Mouse (Mus musculus) v-Abl transformed pro-B cells (cell line): ENCODE results near the gene Phlpp2.
"Not testable (repeated sequence)": the region's sequence is repeated elsewhere in the genome, so short reads cannot be mapped to it uniquely, and the experiment has no call there.

ENCODE experiments used
- in situ Hi-C, 2 experiments: fragments of 400-800 bp; cut with MboI; formaldehyde crosslinking; loops; one replicate each; pipeline ENCODE4 v1.15.1; 2025; ENCODE audit not compliant: unreplicated experiment in 2 of 2

Gene Phlpp2

DNA sequence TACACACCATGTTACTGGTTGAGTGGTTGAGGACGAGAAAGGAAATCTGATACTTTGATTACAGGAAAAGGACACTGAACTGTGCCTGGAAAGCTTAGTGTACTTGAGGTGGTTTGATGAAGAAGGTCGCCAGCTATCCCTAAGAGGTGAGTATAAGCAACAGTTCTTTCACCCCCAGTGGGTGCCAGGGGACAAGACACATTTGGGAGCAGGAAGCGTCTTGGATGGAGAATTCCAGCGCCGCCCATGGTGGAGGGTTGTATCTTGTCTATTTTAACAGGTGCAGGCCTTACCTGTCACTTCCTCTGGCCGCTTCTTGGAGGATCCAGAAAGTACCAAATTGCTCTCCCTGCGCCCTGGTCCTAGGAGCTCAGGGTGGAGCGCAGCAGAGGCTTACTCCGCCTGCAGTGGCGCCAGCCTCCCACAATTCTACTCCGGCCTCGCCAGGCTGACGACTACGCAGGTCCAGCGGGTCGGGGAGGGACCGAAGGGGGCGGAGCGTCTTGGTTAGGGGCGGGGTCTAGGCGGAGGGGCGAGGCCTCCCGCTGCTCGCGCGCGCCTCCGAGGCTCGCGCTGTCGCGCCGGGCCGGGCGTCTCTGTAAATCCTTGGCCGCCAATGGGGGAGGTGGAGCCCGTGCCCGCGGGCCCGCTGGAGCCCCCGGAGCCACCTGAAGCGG, at the start of gene Phlpp2:
Phlpp2 (plus strand) TSS at position 540 of the 677 bp plus-strand sequence.
- in situ Hi-C loops = no loop called here

- in situ Hi-C loops = no loop called here
These were observed 44.8 kb upstream of the Phlpp2 start for GRCm38 (mm10) chr8:109823561-109823960.

DNA sequence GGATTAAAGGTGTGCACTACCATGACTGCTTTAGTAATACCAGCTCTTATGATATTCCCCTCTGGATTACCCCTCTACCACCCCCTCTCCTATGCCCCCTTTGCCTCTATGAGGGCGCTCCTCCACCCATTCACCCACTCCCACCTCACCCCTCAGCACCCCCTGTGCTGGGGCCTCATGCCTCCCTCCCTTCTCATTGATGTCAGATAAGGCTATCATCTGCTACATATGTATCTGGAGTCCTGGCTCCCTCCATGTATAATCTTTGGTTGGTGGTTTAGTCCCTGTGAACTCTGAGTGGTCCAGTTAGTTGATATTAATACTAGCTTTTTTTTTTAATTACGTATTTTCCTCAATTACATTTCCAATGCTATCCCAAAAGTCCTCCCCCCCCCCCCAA, 28.5 kb upstream of the Phlpp2 start:
- in situ Hi-C loops = loop anchor here in 1 of 2 experiments (10.0 kb wide), 1 partner anchor 235 kb away; the partner anchor contains the start of gene Zfp612

- in situ Hi-C loops = loop anchor here in 1 of 2 experiments (10.0 kb wide), 1 partner anchor 232 kb away; the partner anchor contains the start of gene Zfp612
These were observed 25.9 kb upstream of the Phlpp2 start for GRCm38 (mm10) chr8:109842468-109842867.

GRCm38 (mm10) chr8:109847866-109848265, 20.5 kb upstream of the Phlpp2 start:
- in situ Hi-C loops = loop anchor here in 1 of 2 experiments (10.0 kb wide), 1 partner anchor 227 kb away; the partner anchor contains the start of gene Zfp612

DNA sequence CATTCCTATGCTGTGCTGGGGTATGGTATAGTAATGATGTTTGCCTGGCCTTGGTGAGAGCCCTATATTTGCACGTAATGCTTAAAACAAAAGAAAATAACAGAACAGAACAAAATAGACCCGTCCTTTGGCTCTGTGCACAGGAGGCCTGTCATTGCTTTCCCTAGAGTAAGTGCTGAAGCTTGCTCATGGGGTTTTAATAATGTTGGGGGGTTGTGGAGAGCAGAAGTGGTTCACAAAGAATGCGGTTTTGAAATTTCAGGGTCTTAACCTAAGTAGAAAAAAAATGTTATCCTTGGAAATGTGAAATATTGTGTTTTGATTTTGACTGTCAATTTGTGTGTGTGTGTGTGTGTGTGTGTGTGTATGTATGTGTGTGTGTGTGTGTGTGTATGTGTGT, 19.4 kb upstream of the Phlpp2 start:
- in situ Hi-C loops = loop anchor here in 1 of 2 experiments (10.0 kb wide), 1 partner anchor 226 kb away; the partner anchor contains the start of gene Zfp612

DNA sequence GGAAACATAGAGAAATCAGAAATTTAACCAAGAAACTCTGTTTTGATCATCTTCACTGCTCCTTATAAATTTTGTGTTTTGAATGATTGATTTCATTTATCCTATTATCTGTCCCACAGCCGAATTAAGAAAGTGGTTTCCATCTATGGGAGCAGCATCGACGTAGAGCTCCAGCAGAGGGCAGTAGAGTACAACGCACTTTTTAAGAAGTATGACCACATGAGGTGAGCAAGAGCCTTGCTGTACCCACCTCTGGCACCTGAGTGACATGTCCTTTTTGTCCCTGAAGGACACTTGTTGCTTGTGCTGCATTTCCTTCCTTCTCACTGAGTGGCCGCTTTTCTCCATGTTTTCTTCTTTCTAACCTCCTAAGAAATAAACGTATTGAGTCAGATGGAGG, 14.9 kb upstream of the Phlpp2 start:
- in situ Hi-C loops = loop anchor here (5.0 to 10.0 kb wide), 4 partner anchors 59 to 151 kb away; no protein-coding TSS in a partner anchor

DNA sequence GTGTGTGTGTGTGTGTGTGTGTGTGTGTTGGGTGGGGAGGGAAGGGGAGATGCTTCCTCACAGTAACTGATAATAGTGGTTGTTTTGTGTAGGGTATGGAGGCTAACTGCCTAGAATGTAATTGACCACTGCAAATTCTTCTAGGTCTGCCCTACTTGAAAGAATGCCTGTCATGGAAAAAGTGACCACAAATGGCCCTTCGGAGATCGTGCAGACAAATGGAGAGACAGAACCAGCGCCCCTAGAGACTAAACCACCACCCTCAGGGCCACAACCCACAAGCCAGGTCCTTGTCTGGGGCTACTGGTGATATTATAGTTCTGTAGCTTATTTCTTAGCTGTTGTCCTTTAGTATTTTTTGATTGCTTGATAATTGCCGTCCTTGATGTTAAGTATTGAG, 13.8 kb upstream of the Phlpp2 start:
- in situ Hi-C loops = loop anchor here (5.0 to 10.0 kb wide), 4 partner anchors 58 to 150 kb away; no protein-coding TSS in a partner anchor

DNA sequence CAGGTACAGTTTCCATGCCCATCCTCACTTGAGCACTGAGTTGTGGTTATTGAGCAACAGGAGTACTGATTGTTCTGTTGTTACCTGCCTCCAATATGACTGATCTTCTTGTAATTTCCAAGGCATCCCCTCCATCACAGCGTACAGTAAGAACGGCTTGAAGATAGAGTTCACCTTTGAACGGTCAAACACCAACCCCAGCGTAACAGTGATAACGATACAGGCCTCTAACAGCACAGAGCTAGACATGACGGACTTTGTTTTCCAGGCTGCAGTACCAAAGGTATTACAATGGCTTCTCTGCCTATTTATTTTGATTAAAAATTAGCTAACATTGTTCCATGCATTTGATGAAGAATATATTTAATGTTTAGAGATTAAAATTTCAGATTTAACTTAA, 12.9 kb upstream of the Phlpp2 start:
- in situ Hi-C loops = loop anchor here in 1 of 2 experiments (10.0 kb wide), 1 partner anchor 149 kb away; no protein-coding TSS in a partner anchor

GRCm38 (mm10) chr8:109863398-109863797, 4.9 kb upstream of the Phlpp2 start:
- in situ Hi-C loops = no loop called here

DNA sequence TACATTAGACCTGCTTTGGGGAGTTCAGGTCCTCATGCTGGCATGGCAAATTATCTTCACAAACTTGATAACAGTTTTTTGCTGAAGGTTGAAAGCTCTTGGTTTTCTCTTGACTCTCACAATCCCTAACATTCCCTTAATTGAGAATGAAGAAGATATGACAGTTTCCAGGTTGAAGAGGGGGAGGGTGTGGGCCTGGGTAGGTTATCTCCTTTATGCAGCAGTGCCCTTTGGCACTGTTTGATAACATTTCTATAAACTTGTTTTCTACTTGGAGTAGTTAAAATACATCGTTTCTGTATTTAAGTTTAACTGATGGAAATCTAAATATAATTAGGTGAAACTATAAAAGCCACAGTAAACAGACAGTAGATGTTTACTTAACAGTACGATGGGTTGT, 3.5 kb upstream of the Phlpp2 start:
- in situ Hi-C loops = no loop called here

GRCm38 (mm10) chr8:109865536-109865935, 2.8 kb upstream of the Phlpp2 start:
- in situ Hi-C loops = no loop called here

- in situ Hi-C loops = no loop called here
These were observed 1.7 kb upstream of the Phlpp2 start for GRCm38 (mm10) chr8:109866690-109867089.

- in situ Hi-C loops = no loop called here
These were observed 479 bp downstream of the Phlpp2 start for GRCm38 (mm10) chr8:109868680-109869361.

- in situ Hi-C loops = no loop called here
These were observed 2.7 kb downstream of the Phlpp2 start for GRCm38 (mm10) chr8:109871056-109871455.

- in situ Hi-C loops = not testable (repeated sequence)
These were observed 5.5 kb downstream of the Phlpp2 start for GRCm38 (mm10) chr8:109873800-109874199.

- in situ Hi-C loops = no loop called here
These were observed 11.8 kb downstream of the Phlpp2 start for GRCm38 (mm10) chr8:109880012-109880662.

DNA sequence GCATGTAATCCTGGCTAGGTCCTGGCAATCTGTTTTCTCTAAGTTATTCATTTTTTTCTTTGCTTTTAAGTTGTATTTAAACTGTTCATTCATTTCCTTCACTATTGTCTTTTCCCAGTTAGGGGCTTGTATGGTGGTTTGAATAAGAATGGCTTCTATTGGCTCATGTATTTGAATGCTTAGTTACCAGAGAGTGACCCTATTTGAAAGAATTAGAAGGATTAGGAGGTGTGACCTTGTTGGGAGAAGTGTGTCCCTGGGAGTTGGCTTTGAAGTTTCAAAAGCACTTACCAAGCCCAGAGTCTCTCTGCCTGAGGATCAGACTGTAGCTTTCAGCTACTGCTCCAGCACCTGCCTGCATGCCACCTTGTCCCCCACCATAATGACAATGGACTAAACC, 17.0 kb downstream of the Phlpp2 start:
- in situ Hi-C loops = no loop called here

- in situ Hi-C loops = no loop called here
These were observed 20.9 kb downstream of the Phlpp2 start for GRCm38 (mm10) chr8:109889211-109889610.

GRCm38 (mm10) chr8:109890794-109891585, 22.6 kb downstream of the Phlpp2 start:
- in situ Hi-C loops = no loop called here
